Mouse (Mus musculus) hematopoietic stem cell, adult 5-6 weeks (primary cell): ENCODE data around the gene Eif2ak4. TPM values are rescaled to one million over a fixed set of nuclear protein-coding genes. Genes with fewer than 3 reads are reported as not detected.
A peak's percentile ranks its signal among the peaks of the same experiment; 100 is the strongest.

Experiments used
- ATAC-seq, 2 experiments: fragments of 125-278 bp in 1 of 2; replicated peaks in 1 of 2; 2 replicates each; pipeline ENCODE4 v1.8.0; 2016 to 2017; ENCODE audit warnings: inconsistent platforms in 2 of 2, mild to moderate bottlenecking in 2 of 2, moderate number of reproducible peaks in 2 of 2, low read depth in 1 of 2, moderate TSS enrichment in 1 of 2; ENCODE audit not compliant: low FRiP score in 2 of 2, poor library complexity in 2 of 2, severe bottlenecking in 2 of 2, insufficient read depth in 1 of 2, low TSS enrichment in 1 of 2
- total RNA-seq: library from RNA; stranded (forward); fragments of 172-1452, 232-1000 nt; gene quantifications from 2 replicates; pipeline ENCODE4 v1.2.3, GENCODE M21; 2017

Gene Eif2ak4
- total RNA-seq, 1 experiment from 2014 or later: 23.0 TPM

- ATAC-seq: peak; percentile 56 to 57; a peak in 3 of 4 replicates
Observed at GRCm38 (mm10) chr2:118520042-118520933, 131.9 kb downstream of the Eif2ak4 start.

GRCm38 (mm10) chr2:118522265-118522664 is 133.8 kb downstream of the Eif2ak4 start:
- ATAC-seq: 0 out of 4 replicates have a peak, but pooled peaks of 1 of the 2 experiments have one; percentile 8

- ATAC-seq: no peak
Observed at GRCm38 (mm10) chr2:118523163-118523730, 134.8 kb downstream of the Eif2ak4 start.

- ATAC-seq: no peak
Observed at GRCm38 (mm10) chr2:118524811-118525210, 136.4 kb downstream of the Eif2ak4 start.

Other genes starting within 250 kb of the Eif2ak4 start
- 0.94 and 0.99 TPM in 2 replicates for gene Fsip1, start 131.7 kb upstream of the Eif2ak4 start, total RNA-seq
- not detected in 2 replicates for gene Gpr176, start 15.2 kb upstream of the Eif2ak4 start, total RNA-seq
- gene Srp14, start 91.1 kb downstream of the Eif2ak4 start, total RNA-seq: 206 and 209 TPM in 2 replicates
- 1.9 and 2.6 TPM in 2 replicates for gene Bmf, start 161.1 kb downstream of the Eif2ak4 start, total RNA-seq
- gene Bub1b, start 209.6 kb downstream of the Eif2ak4 start, total RNA-seq: 85.6 and 101 TPM in 2 replicates